Mouse (Mus musculus) ovary, postnatal 10 days (tissue): ENCODE results near the gene Fibcd1.

Source experiments
- DNase-seq: peaks from one replicate; pipeline ENCODE4 v3.0.0; 2022; ENCODE audit warnings: low spot score

The Fibcd1 gene

GRCm38 (mm10) chr2:31857180-31857579, 11.4 kb upstream of the Fibcd1 start:
- no peak for DNase-seq

- no peak for DNase-seq
These were observed 10.2 kb upstream of the Fibcd1 start for GRCm38 (mm10) chr2:31855991-31856390.

DNA sequence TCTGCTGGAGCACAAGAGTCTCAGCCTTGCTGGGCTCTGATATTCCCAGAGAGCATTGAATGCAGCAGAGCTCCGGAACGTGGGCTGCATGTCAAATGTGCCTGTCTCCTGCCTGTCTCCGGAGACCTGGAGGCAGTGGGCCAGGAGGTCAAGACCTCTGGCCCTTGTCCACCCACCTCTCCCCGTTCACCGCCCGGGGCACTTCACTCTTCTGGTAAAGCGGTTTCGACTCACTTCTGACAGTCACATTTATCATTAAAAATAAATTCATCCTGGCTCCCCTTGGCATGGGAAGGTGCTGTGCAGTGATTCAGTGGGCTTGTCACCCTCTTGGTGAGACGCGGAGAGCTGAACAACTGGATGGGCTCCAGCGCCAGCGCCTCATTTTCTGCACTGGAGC, 4.3 kb upstream of the Fibcd1 start:
- no peak for DNase-seq

- DNase-seq = no peak
These were observed 2.1 kb upstream of the Fibcd1 start for GRCm38 (mm10) chr2:31847908-31848307.

DNA sequence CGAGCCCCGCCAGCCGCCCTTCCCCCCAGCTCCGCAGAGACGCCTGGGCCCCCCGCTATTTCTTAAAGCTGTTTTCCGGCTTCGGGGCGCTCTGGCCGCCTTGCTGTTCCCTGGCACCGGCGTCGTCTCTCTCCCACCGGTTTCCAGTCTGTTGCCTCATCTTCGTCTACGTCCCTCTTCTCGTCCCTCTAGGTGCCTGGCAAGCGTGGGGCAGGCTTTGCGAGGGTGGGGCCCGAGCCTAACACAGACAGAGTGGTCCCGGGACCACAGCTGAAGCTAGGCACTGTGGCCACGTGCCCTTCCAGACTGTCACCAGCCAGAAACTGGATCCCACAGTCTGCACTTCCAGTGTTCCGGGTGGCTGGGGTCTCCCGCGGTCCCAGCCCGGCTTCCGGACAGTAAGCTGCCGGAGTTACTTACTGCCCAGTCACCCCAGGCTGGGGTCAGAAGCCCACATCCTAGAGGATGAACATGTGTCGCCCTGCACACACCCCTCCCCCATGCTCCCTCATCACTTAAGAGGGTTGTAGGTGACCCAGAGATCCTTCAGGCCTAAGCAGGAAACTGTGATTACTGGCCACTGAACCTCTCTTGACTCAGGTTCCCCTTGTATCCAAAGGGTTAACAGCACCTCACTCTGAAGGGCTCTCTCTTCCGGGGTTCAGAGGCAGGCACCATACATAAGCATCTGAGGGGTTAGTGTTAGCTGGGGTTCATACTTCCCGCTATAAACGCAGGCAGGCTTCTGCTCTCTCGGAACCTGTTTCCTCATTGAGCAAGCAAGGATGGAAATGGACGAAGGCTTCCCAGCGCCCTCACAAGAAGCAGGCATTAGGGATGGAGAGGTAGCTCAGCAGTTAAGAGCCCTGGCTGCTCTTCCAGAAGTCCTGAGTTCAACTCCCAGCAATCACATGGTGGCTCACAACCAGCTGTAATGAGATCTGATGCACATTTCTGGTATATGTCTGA, 1.2 kb upstream of the Fibcd1 start:
- DNase-seq = no peak

DNA sequence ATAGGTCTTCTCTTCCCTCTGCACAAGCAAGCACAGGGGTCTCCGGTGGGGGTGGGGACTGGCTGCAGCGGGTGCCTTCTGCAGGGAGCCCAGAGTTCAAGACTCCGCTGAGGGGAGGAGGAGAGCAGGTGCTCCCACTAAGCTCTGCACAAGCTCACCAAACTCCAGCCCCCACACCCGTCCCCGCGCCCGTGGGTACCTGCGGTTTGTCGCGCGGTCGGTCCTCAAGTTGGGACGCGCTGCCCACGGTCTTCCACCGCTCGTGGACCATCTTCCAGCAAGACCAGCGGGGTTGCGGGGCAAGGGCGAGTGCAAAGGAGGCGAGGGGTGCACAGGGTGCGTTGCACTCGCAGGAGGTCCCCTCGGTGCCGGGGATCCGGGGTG, 301 bp downstream of the Fibcd1 start:
- no peak for DNase-seq

DNA sequence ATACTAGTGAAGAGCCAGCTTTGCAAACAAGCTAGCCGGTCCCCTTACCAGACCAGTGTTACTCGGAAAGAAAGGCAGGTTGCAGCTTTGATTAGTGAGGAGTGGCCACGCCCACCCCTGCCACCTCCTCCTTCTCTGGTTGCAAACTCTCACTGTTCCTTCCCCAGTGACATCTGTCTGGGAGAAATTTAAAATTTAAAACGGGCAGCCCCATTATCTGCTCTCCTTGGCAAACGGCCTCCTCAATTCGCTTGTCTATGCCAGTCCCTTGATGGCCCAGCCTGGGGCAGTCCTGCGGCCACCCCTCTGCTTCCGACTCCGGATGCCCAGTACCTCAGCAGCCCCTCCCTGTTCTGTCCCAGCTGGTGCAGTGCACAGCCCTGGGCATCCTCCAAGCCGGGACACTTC, 1.1 kb downstream of the Fibcd1 start:
- DNase-seq = no peak

- DNase-seq = no peak
These were observed 6.9 kb downstream of the Fibcd1 start for GRCm38 (mm10) chr2:31838868-31839267.

GRCm38 (mm10) chr2:31836985-31837384, 8.8 kb downstream of the Fibcd1 start:
- DNase-seq = no peak

DNA sequence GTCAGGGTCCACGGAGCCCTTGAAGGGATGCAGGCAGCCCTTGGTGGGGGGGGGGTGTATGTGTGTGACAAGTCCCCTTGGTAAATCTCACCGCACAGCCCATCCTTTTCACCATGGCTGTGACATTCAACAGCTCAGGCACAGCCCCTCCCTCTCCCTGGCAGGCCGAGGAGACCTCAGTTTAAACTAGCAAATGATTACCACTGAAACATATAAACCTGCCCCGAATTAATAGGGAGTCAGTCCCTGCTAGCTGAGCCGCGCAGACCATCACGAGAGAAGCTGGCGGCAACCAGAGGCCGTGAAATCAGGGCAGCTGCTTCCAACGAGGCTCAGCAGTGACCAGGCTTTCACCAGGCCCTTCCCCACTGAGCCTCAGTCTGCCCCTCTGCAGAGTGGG, 9.7 kb downstream of the Fibcd1 start:
- DNase-seq = no peak

DNA sequence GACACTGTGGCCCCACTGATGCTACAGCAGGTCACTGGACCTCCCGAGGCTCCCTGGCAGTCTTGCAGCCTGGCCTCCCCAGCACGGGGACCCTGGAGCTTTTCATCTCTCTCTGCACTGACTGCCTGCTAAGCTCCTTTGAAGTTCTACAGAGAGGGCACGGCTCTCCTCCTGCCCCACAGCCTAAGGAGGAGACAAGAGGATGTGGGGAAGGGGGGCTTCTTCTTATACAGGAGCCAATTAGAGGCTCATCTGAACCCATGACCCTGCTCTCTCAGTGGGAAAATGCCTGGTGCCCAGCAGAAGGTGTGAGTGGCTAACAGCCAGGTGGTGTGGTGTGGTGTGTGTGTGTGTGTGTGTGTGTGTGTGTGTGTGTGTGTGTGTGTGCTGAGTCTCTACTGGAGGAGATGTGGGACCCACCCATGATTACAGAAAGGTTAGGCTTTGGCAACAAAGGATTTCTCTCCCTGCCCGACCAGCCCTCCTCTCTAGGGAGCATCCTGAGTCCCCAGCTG, 17.4 kb downstream of the Fibcd1 start:
- no peak for DNase-seq

DNA sequence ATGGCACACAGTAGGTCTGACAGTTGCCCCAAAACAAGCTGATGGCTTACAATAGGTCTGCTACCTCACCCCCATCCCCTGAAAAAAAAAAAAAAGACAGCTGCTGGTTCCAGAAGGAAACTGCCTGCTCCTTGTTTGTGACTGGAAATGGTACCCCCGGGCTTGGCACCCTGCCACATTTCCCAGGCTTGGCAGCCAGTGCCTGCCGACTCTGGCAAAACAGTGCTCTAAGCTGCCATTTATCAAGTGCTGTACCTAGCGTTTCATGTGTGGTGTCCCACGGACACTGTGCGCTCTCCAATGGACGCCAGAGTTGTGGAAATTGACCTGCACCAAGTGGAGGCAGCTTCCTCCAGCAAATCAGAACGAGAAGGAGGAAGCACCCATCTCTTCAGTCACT, 17.9 kb downstream of the Fibcd1 start:
- no peak for DNase-seq

- DNase-seq = no peak
These were observed 19.4 kb downstream of the Fibcd1 start for GRCm38 (mm10) chr2:31826094-31827085.

DNA sequence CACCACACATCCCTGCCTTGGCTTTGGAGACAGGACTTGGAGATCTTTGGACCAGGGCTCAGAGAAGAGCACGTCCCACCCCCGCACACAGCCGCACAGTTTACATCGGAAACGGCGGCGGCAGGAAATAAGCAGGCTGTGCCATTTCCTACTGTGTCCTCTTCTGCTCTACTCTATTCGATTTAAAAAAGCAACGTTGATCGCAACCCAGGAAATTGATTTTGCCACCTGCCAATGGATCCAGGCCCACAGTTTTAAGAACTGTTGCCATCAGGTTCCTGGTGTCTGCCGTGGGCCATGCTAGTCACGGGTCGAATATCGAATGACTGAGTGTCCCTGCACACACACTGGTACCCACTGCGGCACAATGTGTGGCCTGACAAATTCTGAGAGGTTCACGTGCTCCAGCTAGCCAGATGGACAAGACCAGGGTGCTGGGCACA, 20.3 kb downstream of the Fibcd1 start:
- no peak for DNase-seq

DNA sequence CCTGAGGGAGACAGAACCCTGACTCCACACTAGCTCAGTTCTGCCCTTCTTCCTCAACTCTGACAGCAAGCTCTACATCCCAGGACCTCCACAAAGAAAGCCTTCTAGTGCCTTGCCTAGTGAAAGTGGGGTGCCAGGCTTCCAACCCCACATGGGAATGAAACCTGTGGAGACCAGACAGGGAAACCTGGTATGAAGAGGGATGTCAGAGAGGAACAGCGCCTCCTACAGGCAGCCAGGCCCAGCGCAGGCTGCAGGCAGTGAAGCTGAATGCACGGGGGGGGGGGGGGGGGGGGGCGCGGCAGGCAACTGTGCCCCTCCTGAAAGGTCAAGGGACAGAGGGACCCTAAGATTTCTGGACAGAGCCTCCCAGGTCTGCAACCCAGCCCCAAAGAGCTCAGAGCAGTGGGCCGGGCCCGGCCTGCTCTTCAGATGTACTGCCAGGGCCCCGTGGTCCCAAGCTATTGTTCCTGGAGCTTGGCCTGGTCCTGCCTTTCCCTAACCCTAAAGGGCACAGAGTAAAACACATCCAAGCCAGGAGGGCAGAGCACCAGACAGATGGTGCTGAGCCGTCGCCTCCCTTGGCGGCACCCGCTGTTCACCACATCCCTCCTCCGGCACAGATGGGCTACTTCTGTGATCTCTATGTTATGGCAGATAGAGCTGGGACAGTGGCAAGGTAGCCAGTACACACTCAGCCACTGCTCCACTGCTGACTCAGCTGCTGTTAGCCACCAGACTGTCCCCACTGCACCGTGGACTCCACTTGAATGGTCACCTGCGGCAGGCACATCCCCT, 21.7 kb downstream of the Fibcd1 start:
- no peak for DNase-seq

DNA sequence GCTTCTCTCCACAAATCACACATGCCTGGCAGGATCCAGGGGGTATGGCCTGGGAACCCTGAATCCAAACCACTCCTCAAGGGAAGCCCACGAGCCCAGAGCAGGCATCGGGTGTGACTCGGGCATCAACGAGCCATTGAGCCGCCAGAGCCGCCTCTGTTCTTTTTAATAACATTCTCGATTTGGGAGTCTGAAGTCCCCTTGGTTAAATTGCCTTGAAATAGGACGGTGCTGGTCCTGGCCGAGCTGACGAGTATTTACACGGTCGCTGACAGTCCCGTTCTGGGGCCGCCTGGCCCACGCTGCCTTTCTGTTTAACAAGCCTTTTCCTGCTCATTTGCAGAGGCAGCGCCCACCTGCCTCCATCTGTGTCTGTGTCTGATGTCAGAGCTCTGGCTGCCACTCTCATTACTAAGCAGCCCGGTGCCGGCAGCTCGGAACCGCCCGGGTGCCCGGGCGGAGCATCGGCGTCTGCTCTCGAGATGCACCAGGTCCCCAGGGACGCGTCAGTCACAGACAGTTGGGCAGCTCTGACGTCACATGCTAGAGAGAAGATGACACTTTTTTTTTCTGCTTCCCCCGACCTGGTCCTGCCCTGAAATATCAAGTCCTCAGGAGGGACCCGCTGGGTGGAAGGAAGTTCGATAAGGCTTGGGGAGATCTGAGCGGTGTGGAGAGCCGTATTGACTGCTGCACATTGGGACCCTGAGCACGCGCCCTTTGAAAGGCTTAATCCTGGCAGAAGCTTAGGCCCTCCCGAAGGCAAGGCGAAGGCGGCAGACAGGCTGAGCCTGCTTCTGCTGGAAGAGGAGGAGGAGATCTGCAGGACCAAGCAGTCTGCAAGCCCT, 23.1 kb downstream of the Fibcd1 start:
- no peak for DNase-seq

DNA sequence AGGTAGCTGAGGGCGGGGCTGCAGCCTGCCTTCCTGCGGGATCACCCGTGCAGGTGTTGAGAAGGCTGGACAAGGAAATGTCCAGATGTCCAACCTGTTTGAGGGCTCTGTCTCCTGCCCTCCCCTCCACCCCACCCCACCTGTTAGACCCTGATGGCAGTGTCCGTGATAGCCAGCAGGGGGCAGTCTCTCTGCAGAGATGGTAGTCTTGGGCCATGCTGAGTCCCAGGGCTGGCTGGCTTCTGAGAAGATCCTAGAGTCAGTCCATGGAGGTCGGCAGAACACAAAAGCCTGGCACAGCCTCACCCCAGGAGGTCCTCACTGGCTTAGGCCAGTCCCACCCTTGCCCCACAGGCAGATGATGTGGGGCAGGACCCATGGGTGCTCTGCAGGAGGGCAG, 30.4 kb downstream of the Fibcd1 start:
- no peak for DNase-seq

DNA sequence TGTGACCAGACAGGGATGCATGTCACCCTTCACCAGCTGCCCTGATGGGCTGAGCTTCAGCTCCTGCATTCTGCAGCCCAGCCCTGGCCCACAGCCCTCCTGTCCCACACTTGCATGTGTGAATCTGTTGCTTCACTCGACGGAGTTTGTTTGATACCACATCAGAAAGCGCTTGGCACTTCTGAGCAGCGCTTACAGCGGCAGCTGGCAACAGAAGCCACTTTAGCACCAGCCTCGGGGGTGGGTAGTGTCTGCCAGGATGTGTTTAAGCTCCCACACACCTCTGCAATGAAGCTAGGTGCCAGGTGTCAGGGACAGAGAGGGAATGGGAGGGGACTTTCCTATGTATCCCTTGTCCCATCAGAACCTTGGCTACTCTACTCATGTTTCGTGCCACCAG, 31.1 kb downstream of the Fibcd1 start:
- no peak for DNase-seq

- DNase-seq = no peak
These were observed 32.2 kb downstream of the Fibcd1 start for GRCm38 (mm10) chr2:31813641-31814040.

- DNase-seq = no peak
These were observed 34.5 kb downstream of the Fibcd1 start for GRCm38 (mm10) chr2:31811086-31811958.
